Mouse (Mus musculus) ES-E14 (cell line): Measurements from ENCODE around the gene Gm4981.
"Not testable (repeated sequence)": the region's sequence is repeated elsewhere in the genome, so short reads cannot be mapped to it uniquely, and the experiment has no call there.

Source experiments
- HCFC1 ChIP-seq: IDR thresholded peaks from 2 replicates; pipeline ENCODE4 v1.6.1; 2012; ENCODE audit warnings: low read length, inconsistent platforms, borderline replicate concordance; ENCODE audit not compliant: insufficient read depth
- MAFK ChIP-seq: IDR thresholded peaks from 2 replicates; pipeline ENCODE4 v1.6.1; 2014; ENCODE audit warnings: mild to moderate bottlenecking, low read depth, low read length, inconsistent platforms; ENCODE audit not compliant: insufficient read depth

GRCm38 (mm10) chr10:58221571-58221970 lies 14.9 kb downstream of the Gm4981 start:
- not testable (repeated sequence) for TF ChIP-seq HCFC1, MAFK
